Comparison of ENCODE assay signal across 11 mouse cellular contexts in the genomic region with DNA sequence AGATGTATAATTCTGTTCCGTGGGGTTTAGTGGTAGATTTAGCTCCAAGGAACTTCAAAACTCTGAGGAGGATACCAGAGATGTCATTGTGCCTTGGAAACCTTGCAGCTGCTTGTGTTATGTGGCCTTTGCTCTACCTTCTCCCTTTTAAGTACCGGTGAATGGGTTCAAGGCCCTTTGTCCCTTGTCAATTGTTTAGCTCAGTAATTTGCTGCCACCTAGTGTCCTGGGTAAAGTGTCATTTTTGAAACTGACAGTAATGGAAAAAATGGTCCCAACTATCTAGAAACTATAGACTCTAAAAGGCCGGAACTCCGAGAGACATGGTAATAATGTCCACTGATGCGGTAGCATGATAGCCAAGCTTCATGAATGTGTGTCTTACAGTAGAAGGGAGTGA.
DNase-seq lines count a peak whose midpoint lies in the region; ATAC-seq and TF ChIP-seq lines count a peak whose summit lies in the region.
"Had no signal": no experiment of that assay in that cellular context is flagged by ENCODE, and none has a peak within 500 bp of the region (broad histone marks: within the 10 kb centered on the region; RNA-seq: fewer than 3 reads in every experiment).

No protein-coding gene starts in this region.

- H3K9me3 ChIP-seq in kidney, postnatal 0 days (replicated peaks; ENCODE audit: low read length): no peaks in the 10 kb centered on the region
- H3K9me3 ChIP-seq in CH12.LX (replicated peaks; ENCODE audit: low read length): no peaks in the 10 kb centered on the region
- H3K9me3 ChIP-seq: midbrain, embryonic 10.5 days; stomach, embryonic 15.5 days had no signal

- no peak for TF ChIP-seq EP300 in CH12.LX (IDR thresholded peaks at IDR 0.05; ENCODE audit: low read length)

- H3K9ac ChIP-seq in kidney, postnatal 0 days (ENCODE audit: low read depth, low read length): no peak overlapping the region
- no peak overlapping the region for H3K9ac ChIP-seq in CH12.LX (ENCODE audit: insufficient read depth, low read depth)
- H3K9ac ChIP-seq: stomach, embryonic 15.5 days had no signal

- TF ChIP-seq POLR2A in CH12.LX (IDR thresholded peaks at IDR 0.05; ENCODE audit: low read depth, low read length): no peak

- peak; percentile 77 for TF ChIP-seq CTCF in kidney, postnatal 0 days (IDR thresholded peaks at IDR 0.05; ENCODE audit: low read depth)
- TF ChIP-seq CTCF in CH12.LX (conservative IDR thresholded peaks at IDR 0.05 in 1 of 2, IDR thresholded peaks at IDR 0.05 in 1 of 2; ENCODE audit: low read depth in 2 of 2, low read length in 2 of 2): peak; percentile 19 to 75; a peak in 3 of 4 replicates

- TF ChIP-seq RAD21 in CH12.LX (IDR thresholded peaks at IDR 0.05; ENCODE audit: low read depth, low read length): peak; percentile 86

- H3K27ac ChIP-seq in kidney, postnatal 0 days: no peak overlapping the region
- no peak overlapping the region for H3K27ac ChIP-seq in CH12.LX (ENCODE audit: insufficient read depth, low read depth)
- H3K27ac ChIP-seq: midbrain, embryonic 10.5 days; stomach, embryonic 15.5 days had no signal

- no peaks in the 10 kb centered on the region for H3K27me3 ChIP-seq in kidney, postnatal 0 days (ENCODE audit: insufficient read depth, low read length)
- no peaks in the 10 kb centered on the region for H3K27me3 ChIP-seq in CH12.LX (replicated peaks)
- H3K27me3 ChIP-seq: stomach, embryonic 15.5 days had no signal

- in situ Hi-C loops in CH12.LX (cut with MboI; ENCODE audit: low pct_ligation_motif_present, low pct_unique_long_range_greater_than_20kb, low sequenced_read_pairs): loop anchor here (10.0 kb wide), 2 partner anchors 285 to 945 kb away; partner anchors contain the start of gene Edn1

- WGBS in kidney, postnatal 0 days: 62% methylated on average over 5 of the region's 5 CpGs

- H3K36me3 ChIP-seq in kidney, postnatal 0 days (ENCODE audit: insufficient read depth, low read length): no peaks in the 10 kb centered on the region
- no peaks in the 10 kb centered on the region for H3K36me3 ChIP-seq in CH12.LX (replicated peaks in 1 of 2; ENCODE audit: control insufficient read depth in 1 of 2, insufficient read depth in 1 of 2, low read length in 1 of 2)
- H3K36me3 ChIP-seq: midbrain, embryonic 10.5 days; stomach, embryonic 15.5 days had no signal

- no peak overlapping the region for H3K4me2 ChIP-seq in kidney, postnatal 0 days (ENCODE audit: low read length)
- no peak overlapping the region for H3K4me2 ChIP-seq in CH12.LX (ENCODE audit: insufficient read depth, low read depth, poor library complexity, severe bottlenecking)
- H3K4me2 ChIP-seq: stomach, embryonic 15.5 days had no signal

- H3K4me3 ChIP-seq in kidney, postnatal 0 days (replicated peaks; ENCODE audit: low read depth, low read length): no peak overlapping the region
- no peak overlapping the region for H3K4me3 ChIP-seq in CH12.LX (replicated peaks in 1 of 3; ENCODE audit: low read depth in 2 of 3, low read length in 2 of 3, poor library complexity in 1 of 3)
- H3K4me3 ChIP-seq: midbrain, embryonic 10.5 days; stomach, embryonic 15.5 days had no signal

- DNase-seq in cerebellum, postnatal 14 days: peak; percentile 6 to 24
- no peak for DNase-seq in cerebellum, postnatal 25 days
- DNase-seq in kidney, postnatal 0 days (ENCODE audit: low spot score): peak; percentile 48
- DNase-seq in kidney, adult 11 months: no peak
- peak; percentile 46 for DNase-seq in CH12.LX (ENCODE audit: extremely low read depth)
- DNase-seq in embryo, embryonic 11 days: peak; percentile 57
- no peak for DNase-seq in urinary bladder, postnatal 36 days (ENCODE audit: low spot score in 2 of 2)
- DNase-seq in layer of hippocampus, postnatal 25 days (ENCODE audit: extremely low spot score in 1 of 2, low spot score in 1 of 2): no peak

- H3K4me1 ChIP-seq in kidney, postnatal 0 days (replicated peaks; ENCODE audit: insufficient read depth, low read length): no peaks in the 10 kb centered on the region
- H3K4me1 ChIP-seq in CH12.LX (ENCODE audit: control insufficient read depth in 1 of 2, insufficient read depth in 2 of 2): no peaks in the 10 kb centered on the region
- H3K4me1 ChIP-seq: stomach, embryonic 15.5 days had no signal

- no peaks in the 10 kb centered on the region for H3K79me2 ChIP-seq in CH12.LX (replicated peaks; ENCODE audit: control insufficient read depth, extremely low read depth, insufficient read depth, poor library complexity, severe bottlenecking)

- no peak for ATAC-seq in kidney, postnatal 0 days (replicated peaks; ENCODE audit: low FRiP score, low read depth)
- ATAC-seq: CD4-positive, CD25-positive, alpha-beta regulatory T cell, adult 4 months had no signal

- dilution Hi-C loops in CH12.LX (cut with MboI; ENCODE audit: extremely low pct_ligation_motif_present, extremely low pct_unique_long_range_greater_than_20kb, low sequenced_read_pairs): no loop called here

TF ChIP-seq in CH12.LX, 34 proteins besides CTCF, POLR2A, EP300 and RAD21:
- TF ChIP-seq ZNF384 (IDR thresholded peaks at IDR 0.05; ENCODE audit: low read depth, low read length) (no peak), CHD2 (IDR thresholded peaks at IDR 0.05; ENCODE audit: low read length) (no peak), ZC3H11A (IDR thresholded peaks at IDR 0.05; ENCODE audit: low read depth, low read length) (0 out of 2 replicates have a peak, but pooled peaks have one; percentile 17), MAFK (IDR thresholded peaks at IDR 0.05; ENCODE audit: insufficient replicate concordance, low read length) (peak; percentile 54; the same call in 1 of the 2 replicates), ELF1 (IDR thresholded peaks at IDR 0.05; ENCODE audit: low read depth, low read length) (no peak), SMC3 (IDR thresholded peaks at IDR 0.05; ENCODE audit: low read depth, low read length) (peak; percentile 64)

Comparison
In these comparisons a context has a peak if more than half of its experiments do, and no peak if none do; other contexts are left out.
1. DNase-seq: peak in cerebellum, postnatal 14 days (2 of 2), kidney, postnatal 0 days (single experiment), CH12.LX (single experiment) and embryo, embryonic 11 days (single experiment); none in cerebellum, postnatal 25 days (0 of 2), kidney, adult 11 months (single experiment), urinary bladder, postnatal 36 days (0 of 2) and layer of hippocampus, postnatal 25 days (0 of 2).